Mouse (Mus musculus): ENCODE results near the gene Gm9603. TPM values are rescaled to one million over a fixed set of nuclear protein-coding genes. Genes with fewer than 3 reads are reported as not detected.

The Gm9603 gene
- polyA plus RNA-seq (2017; shearing (Covaris generic)), result not detected

DNA sequence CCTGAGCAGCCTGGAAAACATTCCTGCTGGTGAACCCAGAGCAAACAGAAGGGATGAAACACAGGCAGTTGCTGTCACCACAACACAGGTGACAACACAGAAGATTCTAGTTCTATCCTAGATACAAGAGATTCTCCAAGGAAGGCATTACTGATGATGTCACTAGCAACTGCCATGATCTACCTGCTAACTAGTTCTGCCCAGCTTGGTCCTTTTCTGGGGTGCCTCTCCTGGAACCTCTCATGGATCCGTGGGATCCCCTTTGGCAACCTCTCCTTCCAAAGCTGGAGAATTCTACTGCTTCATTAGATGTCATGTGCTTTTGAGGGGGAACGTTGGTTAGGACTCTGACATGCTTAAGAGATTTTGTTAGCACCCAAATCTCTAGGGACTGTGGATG, at the start of gene Gm9603:
Gene Gm9603 (minus strand): TSS at position 101 of the 400 bp plus-strand sequence.

DNA sequence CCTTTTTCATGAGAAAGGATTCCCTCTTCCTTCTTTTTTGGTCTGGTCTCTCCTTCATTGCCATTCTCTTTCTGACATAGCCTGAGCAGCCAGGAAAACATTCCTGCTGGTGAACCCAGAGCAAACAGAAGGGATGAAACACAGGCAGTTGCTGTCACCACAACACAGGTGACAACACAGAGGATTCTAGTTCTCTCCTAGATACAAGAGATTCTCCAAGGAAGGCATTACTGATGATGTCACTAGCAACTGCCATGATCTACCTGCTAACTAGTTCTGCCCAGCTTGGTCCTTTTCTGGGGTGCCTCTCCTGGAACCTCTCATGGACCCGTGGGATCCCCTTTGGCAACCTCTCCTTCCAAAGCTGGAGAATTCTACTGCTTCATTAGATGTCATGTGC, 54.3 kb downstream of the Gm9603 start, which contains the start of gene Gm8265:
Gene Gm8265 (minus strand): TSS at position 101 of the 400 bp plus-strand sequence.

Other genes with a start within 250 kb of the Gm9603 start
- gene Gm3194, start 232.0 kb downstream of the Gm9603 start, polyA plus RNA-seq (2017; shearing (Covaris generic)), result 2.7 TPM
- gene Gm8246, start 209.6 kb downstream of the Gm9603 start, polyA plus RNA-seq (2017; shearing (Covaris generic)), result 0.60 TPM
- gene Gm3187, start 203.2 kb downstream of the Gm9603 start, polyA plus RNA-seq (2017; shearing (Covaris generic)), result not detected
- 11.4 TPM for gene Gm3488, start 185.8 kb downstream of the Gm9603 start, polyA plus RNA-seq (2017; shearing (Covaris generic))
- gene Gm3532, start 149.0 kb downstream of the Gm9603 start, polyA plus RNA-seq (2017; shearing (Covaris generic)), result not detected
- gene Gm8265, start 54.4 kb downstream of the Gm9603 start, polyA plus RNA-seq (2017; shearing (Covaris generic)), result not detected
- not detected for gene Gm3373, start 54.1 kb upstream of the Gm9603 start, polyA plus RNA-seq (2017; shearing (Covaris generic))
- 6.4 TPM for gene Gm3383, start 120.5 kb upstream of the Gm9603 start, polyA plus RNA-seq (2017; shearing (Covaris generic))
- gene Gm3424, start 142.9 kb upstream of the Gm9603 start, polyA plus RNA-seq (2017; shearing (Covaris generic)), result not detected
- 2.5 TPM for gene Gm8237, start 192.9 kb upstream of the Gm9603 start, polyA plus RNA-seq (2017; shearing (Covaris generic))

All from inflammation-experienced regulatory T-cells, adult 16 weeks (primary cell).